Mouse (Mus musculus) bone marrow macrophage, adult 2 months (primary cell): Measurements from ENCODE around the gene Nipal3. TPM values are rescaled to one million over a fixed set of nuclear protein-coding genes. Genes with fewer than 3 reads are reported as not detected.

Experiments
- H3K27ac ChIP-seq: 2 replicates; pipeline ENCODE4 v1.5.1; 2012; ENCODE audit warnings: low read depth, low read length; ENCODE audit not compliant: insufficient read depth
- H3K4me1 ChIP-seq: 2 replicates; pipeline ENCODE4 v1.6.1; 2012; ENCODE audit warnings: low read length; ENCODE audit not compliant: control insufficient read depth, insufficient read depth
- H3K4me3 ChIP-seq: 2 replicates; pipeline ENCODE4 v1.5.1; 2012; ENCODE audit warnings: mild to moderate bottlenecking, low read length, moderate library complexity; ENCODE audit not compliant: insufficient read depth
- CTCF ChIP-seq: IDR thresholded peaks from 2 replicates; pipeline ENCODE4 v1.5.1; 2012; ENCODE audit warnings: low read depth, mild to moderate bottlenecking, low read length, moderate library complexity
- POLR2A ChIP-seq: IDR thresholded peaks from 2 replicates; pipeline ENCODE4 v1.6.1; 2012; ENCODE audit warnings: mild to moderate bottlenecking, low read depth, low read length, borderline replicate concordance
- polyA plus RNA-seq: library from polyadenylated mRNA; stranded (reverse); fragments of >200 nt; gene quantifications from 2 replicates; pipeline ENCODE4 v1.2.4, GENCODE M21; 2012; ENCODE audit not compliant: missing spikeins, insufficient read depth, insufficient read length

Gene Nipal3
- polyA plus RNA-seq, 1 experiment = 15.9 TPM

- no peak overlapping the region for H3K27ac ChIP-seq
- no peak for TF ChIP-seq CTCF
- no peak for TF ChIP-seq POLR2A
- no peaks in the 10 kb centered on the region for H3K4me1 ChIP-seq
- no peak overlapping the region for H3K4me3 ChIP-seq
Observed at GRCm38 (mm10) chr4:135525057-135525456, 30.2 kb upstream of the Nipal3 start.

- no peak for TF ChIP-seq CTCF
- no peak for TF ChIP-seq POLR2A
- Histone ChIP-seq H3K27ac (no peak overlapping the region), H3K4me1 (no peaks in the 10 kb centered on the region), H3K4me3 (no peak overlapping the region)
Observed at GRCm38 (mm10) chr4:135523939-135524338, 29.1 kb upstream of the Nipal3 start.

- TF ChIP-seq CTCF (no peak), POLR2A (no peak)
- Histone ChIP-seq H3K4me1 (no peaks in the 10 kb centered on the region), H3K27ac (no peak overlapping the region), H3K4me3 (no peak overlapping the region)
Observed at GRCm38 (mm10) chr4:135520421-135520820, 25.6 kb upstream of the Nipal3 start.

- Histone ChIP-seq H3K4me3 (no peak overlapping the region), H3K27ac (no peak overlapping the region), H3K4me1 (no peaks in the 10 kb centered on the region)
- TF ChIP-seq POLR2A = no peak
Observed at GRCm38 (mm10) chr4:135518135-135518534, 23.3 kb upstream of the Nipal3 start.

GRCm38 (mm10) chr4:135516351-135517316 is 21.8 kb upstream of the Nipal3 start:
- Histone ChIP-seq H3K4me1 (no peaks in the 10 kb centered on the region), H3K4me3 (no peak overlapping the region), H3K27ac (no peak overlapping the region)
- TF ChIP-seq POLR2A = no peak
- TF ChIP-seq CTCF = peak; percentile 79

- Histone ChIP-seq H3K27ac (no peak overlapping the region), H3K4me1 (peaks cover 4% of the 10 kb centered on the region; the same call in 1 of the 2 replicates), H3K4me3 (no peak overlapping the region)
- TF ChIP-seq CTCF = no peak
- no peak for TF ChIP-seq POLR2A
Observed at GRCm38 (mm10) chr4:135514925-135515324, 20.1 kb upstream of the Nipal3 start.

GRCm38 (mm10) chr4:135513865-135514264 is 19.0 kb upstream of the Nipal3 start:
- no peak overlapping the region for H3K27ac ChIP-seq
- peaks cover 4% of the 10 kb centered on the region; the same call in 1 of the 2 replicates for H3K4me1 ChIP-seq
- no peak overlapping the region for H3K4me3 ChIP-seq
- TF ChIP-seq CTCF (no peak), POLR2A (no peak)

- TF ChIP-seq POLR2A (no peak), CTCF (no peak)
- Histone ChIP-seq H3K27ac (no peak overlapping the region), H3K4me1 (peaks cover 9% of the 10 kb centered on the region; the same call in 1 of the 2 replicates), H3K4me3 (no peak overlapping the region)
Observed at GRCm38 (mm10) chr4:135509515-135509914, 14.7 kb upstream of the Nipal3 start.

- Histone ChIP-seq H3K4me3 (no peak overlapping the region), H3K27ac (no peak overlapping the region), H3K4me1 (peaks cover 9% of the 10 kb centered on the region; the same call in 1 of the 2 replicates)
- TF ChIP-seq CTCF (peak; percentile 86), POLR2A (no peak)
Observed at GRCm38 (mm10) chr4:135508419-135509039, 13.7 kb upstream of the Nipal3 start.

- H3K27ac ChIP-seq = no peak overlapping the region
- peak; percentile 27; the same call in 1 of the 2 replicates for TF ChIP-seq CTCF
- no peak for TF ChIP-seq POLR2A
- no peak overlapping the region for H3K4me3 ChIP-seq
- H3K4me1 ChIP-seq = peaks cover 9% of the 10 kb centered on the region; the same call in 1 of the 2 replicates
Observed at GRCm38 (mm10) chr4:135507547-135508350, 12.9 kb upstream of the Nipal3 start.
